Mouse (Mus musculus) heart, adult 9 months (tissue): ENCODE measurements around the gene Lmod1.
A peak's percentile ranks its signal among the peaks of the same experiment; 100 is the strongest.
"Not testable (repeated sequence)": the region's sequence is repeated elsewhere in the genome, so short reads cannot be mapped to it uniquely, and the experiment has no call there.

Experiments used
- DNase-seq, 2 experiments: peaks; one replicate each; pipeline ENCODE4 v3.0.0; 2022; ENCODE audit warnings: low spot score in 2 of 2

Lmod1 gene

GRCm38 (mm10) chr1:135362115-135362514 lies 37.5 kb downstream of the Lmod1 start:
- DNase-seq: no peak

DNA sequence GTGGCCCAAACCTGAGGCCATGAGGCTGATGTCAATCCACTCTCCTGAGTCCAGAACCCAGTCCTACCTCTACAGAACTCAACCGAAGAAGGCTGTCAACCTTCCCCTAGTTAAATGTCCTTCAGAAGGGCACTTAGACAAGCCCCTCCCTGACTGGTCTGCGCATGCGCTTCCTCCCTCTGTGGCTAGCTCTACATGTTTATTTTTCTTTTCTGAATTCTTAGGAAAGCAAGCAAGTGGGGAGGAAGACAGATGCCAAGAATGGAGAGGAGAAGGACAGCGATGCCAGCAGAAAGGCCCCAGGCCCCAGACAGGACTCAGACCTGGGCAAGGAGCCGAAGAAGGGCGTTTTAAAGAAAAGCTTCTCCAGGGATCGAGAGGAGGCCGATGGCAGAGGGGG lies 38.8 kb downstream of the Lmod1 start:
- no peak for DNase-seq

GRCm38 (mm10) chr1:135366380-135366779 lies 41.8 kb downstream of the Lmod1 start:
- DNase-seq: no peak

GRCm38 (mm10) chr1:135367005-135367404 lies 42.4 kb downstream of the Lmod1 start:
- DNase-seq: no peak

- no peak for DNase-seq
Observed at GRCm38 (mm10) chr1:135367595-135367994, 43.0 kb downstream of the Lmod1 start.

DNA sequence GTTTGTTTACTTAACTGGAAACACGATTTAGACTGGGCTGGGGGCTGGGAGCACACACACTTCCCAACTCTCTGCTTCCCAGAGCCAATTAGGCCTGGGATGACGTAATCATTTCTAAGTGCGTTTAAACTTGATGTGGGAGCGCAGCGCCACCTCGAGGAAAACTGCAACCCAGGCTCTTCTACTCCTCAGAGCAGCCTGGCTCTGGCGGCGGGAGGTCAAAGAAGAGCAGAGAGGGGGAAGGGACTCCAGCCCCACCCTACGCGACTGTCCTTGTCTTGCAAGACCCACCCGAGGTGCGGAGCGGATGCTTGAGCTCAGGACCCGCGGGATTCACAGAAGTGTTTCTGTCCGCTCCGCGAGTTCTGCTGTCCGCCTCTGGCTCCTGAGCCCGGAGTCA lies 43.6 kb downstream of the Lmod1 start:
- peak; percentile 74 to 87 for DNase-seq

GRCm38 (mm10) chr1:135368982-135369381 lies 44.4 kb downstream of the Lmod1 start:
- DNase-seq: peak; percentile 53 to 63

DNA sequence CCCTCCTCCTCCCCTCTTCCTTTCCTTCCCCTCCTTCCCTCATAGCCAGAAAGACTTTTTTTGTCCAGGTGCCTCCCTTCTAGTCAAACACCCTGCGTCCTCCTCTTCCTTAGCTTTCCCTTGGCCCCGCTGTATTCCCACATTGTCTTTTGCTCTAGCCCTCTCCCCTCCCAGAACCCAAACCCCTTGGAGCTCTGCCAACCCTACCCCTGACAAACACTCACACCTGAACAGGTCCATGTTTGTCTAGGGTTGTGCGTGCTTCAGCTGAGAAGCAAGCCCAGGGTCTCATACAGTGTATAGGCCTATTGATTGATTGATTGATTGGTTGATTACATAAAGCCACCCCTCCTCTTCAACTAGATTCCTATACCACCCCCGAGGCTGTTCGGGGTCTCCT lies 44.8 kb downstream of the Lmod1 start:
- DNase-seq: no peak

- no peak for DNase-seq
Observed at GRCm38 (mm10) chr1:135373171-135373677, 48.6 kb downstream of the Lmod1 start.

DNA sequence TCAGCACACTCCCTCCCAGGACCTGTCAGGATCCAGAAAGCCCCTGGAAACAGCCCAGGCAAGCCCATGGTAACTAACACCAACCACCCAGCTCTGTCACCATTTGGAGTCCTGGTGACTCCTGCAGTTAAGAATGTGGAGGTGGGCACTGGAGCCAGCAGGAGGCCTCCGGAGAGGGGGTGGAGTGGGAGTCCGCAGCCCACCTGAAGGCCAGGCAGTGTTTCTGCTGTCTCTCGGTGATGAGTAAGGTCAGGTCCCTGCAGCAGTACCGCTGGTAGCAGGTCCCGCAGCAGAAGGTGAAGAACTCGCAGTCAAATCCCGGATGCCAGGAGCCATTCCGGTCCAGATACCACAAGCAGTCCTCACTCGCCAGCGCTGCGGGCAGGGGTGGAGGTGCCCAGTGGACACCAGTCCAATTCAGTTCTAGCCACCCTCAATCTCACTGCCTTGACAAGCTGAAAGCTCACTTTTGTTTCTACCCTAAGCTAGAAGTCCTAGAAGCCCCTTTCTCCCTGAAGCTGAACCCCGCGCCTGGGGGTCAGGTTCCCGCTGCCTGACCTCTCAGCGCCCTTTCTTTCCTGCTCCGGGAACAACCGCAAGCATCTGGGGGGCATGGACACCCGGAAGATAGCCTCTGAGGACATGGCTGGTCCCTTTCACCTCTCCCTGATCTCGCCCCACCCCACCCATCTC lies 49.7 kb downstream of the Lmod1 start:
- no peak for DNase-seq

GRCm38 (mm10) chr1:135374868-135375581 lies 50.4 kb downstream of the Lmod1 start, which contains the start of gene Shisa4:
TSS of gene Shisa4 (minus strand) at chr1:135375237.
- DNase-seq: peak; percentile 50 to 58

GRCm38 (mm10) chr1:135378576-135378975 lies 54.0 kb downstream of the Lmod1 start:
- peak; percentile 52 to 65 for DNase-seq

DNA sequence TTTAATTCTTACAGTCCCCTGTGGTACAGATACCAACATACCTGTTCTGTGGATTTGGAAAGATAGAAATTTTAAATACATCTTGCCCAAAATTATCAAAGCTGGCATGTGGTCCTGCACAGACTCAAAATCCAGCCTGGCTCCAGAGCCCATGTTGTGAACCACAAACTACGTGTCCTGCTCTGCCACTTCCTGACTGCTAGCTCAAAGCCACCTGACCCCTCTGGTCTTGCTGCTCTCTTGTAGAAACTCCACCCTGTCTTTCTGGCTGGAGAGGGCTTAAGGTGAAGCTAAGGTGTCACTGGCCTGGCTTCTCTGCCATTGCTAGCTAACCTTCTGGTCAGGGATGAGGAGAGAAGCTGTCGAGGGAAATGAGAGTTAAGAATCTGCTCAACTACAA lies 54.4 kb downstream of the Lmod1 start:
- DNase-seq: no peak

GRCm38 (mm10) chr1:135380071-135380991 lies 55.7 kb downstream of the Lmod1 start:
- no peak for DNase-seq

DNA sequence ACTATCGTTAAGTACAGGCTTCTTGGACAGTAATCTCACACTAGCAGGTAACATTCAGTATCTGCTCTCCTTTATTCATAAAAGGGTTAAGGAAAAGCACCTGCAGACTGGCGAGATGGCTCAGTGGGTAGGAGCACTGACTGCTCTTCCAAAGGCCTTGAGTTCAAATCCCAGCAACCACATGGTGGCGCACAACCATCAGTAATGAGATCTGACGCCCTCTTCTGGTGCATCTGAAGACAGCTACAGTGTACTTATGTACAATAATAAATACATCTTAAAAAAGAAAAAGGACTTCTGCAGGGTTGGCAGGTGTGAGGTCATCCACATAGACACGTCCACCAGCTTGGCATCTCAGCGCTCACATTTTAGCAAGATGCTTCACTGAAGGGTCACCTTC lies 57.0 kb downstream of the Lmod1 start:
- DNase-seq: not testable (repeated sequence)

- no peak for DNase-seq
Observed at GRCm38 (mm10) chr1:135384171-135384570, 59.6 kb downstream of the Lmod1 start.

- DNase-seq: no peak
Observed at GRCm38 (mm10) chr1:135385161-135385560, 60.6 kb downstream of the Lmod1 start.

DNA sequence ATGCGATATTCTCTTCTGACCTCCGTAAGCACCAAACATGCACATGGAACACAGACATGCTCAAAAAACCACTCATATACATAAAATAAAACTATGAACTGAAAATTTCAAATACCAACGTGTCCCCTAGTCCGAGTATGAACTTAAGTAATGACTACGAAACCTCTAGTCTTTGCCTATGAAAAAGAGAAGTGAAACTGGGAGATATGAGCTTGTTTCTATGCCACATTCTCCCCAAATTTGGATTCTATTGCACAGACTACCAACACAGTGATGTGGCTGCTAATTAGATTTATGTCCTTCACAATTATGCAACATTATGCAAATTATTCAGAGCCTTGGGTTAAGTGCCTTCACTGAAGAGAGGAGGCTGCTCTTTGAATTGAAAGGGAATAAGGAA lies 74.9 kb downstream of the Lmod1 start:
- DNase-seq: no peak

GRCm38 (mm10) chr1:135401452-135402110 lies 77.0 kb downstream of the Lmod1 start:
- no peak for DNase-seq

DNA sequence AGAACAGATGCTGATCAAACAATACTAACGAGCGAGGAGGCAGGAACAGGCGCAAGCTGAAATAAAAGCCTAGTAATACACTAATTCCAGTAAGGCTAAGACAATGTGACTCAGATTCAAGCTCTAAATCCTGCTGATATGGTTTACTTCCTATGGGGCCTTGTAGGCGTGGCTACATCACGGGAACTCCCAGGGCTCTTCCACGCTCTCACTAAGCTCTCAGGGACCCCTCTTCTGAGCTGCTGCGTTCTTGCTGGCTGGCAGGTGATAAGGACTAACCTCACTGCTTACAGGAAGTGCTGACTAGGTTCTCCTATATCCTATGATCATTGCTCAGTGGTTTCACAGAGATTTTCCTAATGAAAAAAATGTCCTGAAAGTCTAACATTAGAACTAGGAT lies 80.7 kb downstream of the Lmod1 start:
- no peak for DNase-seq

DNA sequence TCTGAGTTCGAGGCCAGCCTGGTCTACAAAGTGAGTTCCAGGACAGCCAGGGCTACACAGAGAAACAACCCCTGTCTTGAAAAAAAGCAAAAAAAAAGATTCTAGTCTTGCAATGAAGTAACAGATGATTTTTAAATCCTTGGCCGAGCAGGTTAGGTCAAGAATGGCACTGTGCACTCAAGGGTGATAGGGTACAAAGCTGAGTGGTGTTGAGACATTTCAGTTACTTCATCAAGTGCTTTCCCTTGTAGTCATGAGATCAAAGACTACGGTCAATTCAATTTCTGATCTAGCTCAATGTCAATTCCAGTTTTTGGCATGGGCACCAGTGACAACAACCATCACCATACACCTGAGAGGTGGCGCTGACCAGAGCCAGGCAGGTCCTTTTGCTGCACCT lies 84.4 kb downstream of the Lmod1 start:
- no peak for DNase-seq
